Mouse (Mus musculus): ENCODE measurements around the gene Gm20708.

- no peak for TF ChIP-seq ZC3H11A (IDR thresholded peaks at IDR 0.05; ENCODE audit: borderline replicate concordance, low read depth, low read length)
- TF ChIP-seq MAFK (IDR thresholded peaks at IDR 0.05; ENCODE audit: insufficient read depth, low read depth, low read length), result no peak
- no peak for TF ChIP-seq ZNF384 (IDR thresholded peaks at IDR 0.05; ENCODE audit: low read depth, low read length)
- TF ChIP-seq CHD2 (IDR thresholded peaks at IDR 0.05; ENCODE audit: low read depth, low read length), result no peak
Measured at GRCm38 (mm10) chr11:117825333-117826101, 16.0 kb downstream of the Gm20708 start, which contains the start of the genes Afmid and Tk1.

Data from ES-E14 (cell line).